Mouse (Mus musculus): ENCODE data around the gene Swi5. TPM values are rescaled to one million over a fixed set of nuclear protein-coding genes. Genes with fewer than 3 reads are reported as not detected.
A peak's percentile ranks its signal among the peaks of the same experiment; 100 is the strongest.

The Swi5 gene
- polyA plus RNA-seq, 1 experiment from 2014 or later, result 385 TPM

GRCm38 (mm10) chr2:32289578-32289977 is 1.7 kb upstream of the Swi5 start:
- Histone ChIP-seq H3K27ac (ENCODE audit: low read depth, low read length) (no peak overlapping the region), H3K27me3 (ENCODE audit: control insufficient read depth, insufficient read depth, low read length) (no peaks in the 10 kb centered on the region), H3K9me3 (ENCODE audit: control insufficient read depth, low read length) (no peaks in the 10 kb centered on the region), H3K4me1 (ENCODE audit: control insufficient read depth, insufficient read depth, low read length) (peaks cover 18% of the 10 kb centered on the region; the same call in 1 of the 2 replicates), H3K4me3 (ENCODE audit: low read depth, low read length) (no peak overlapping the region), H3K9ac (ENCODE audit: low read length) (no peak overlapping the region), H3K4me2 (ENCODE audit: low read depth) (no peak overlapping the region), H3K36me3 (ENCODE audit: control insufficient read depth, insufficient read depth, low read length) (peaks cover 4% of the 10 kb centered on the region)
- ATAC-seq (ENCODE audit: insufficient read depth, low FRiP score, low TSS enrichment) (no peak), DNase-seq (ENCODE audit: low spot score) (no peak)

- Histone ChIP-seq H3K4me3 (ENCODE audit: low read depth, low read length) (peak overlapping the region; percentile 92), H3K9me3 (ENCODE audit: control insufficient read depth, low read length) (no peaks in the 10 kb centered on the region), H3K4me1 (ENCODE audit: control insufficient read depth, insufficient read depth, low read length) (peaks cover 18% of the 10 kb centered on the region; the same call in 1 of the 2 replicates), H3K36me3 (ENCODE audit: control insufficient read depth, insufficient read depth, low read length) (peaks cover 4% of the 10 kb centered on the region), H3K9ac (ENCODE audit: low read length) (peak overlapping the region; percentile 71), H3K4me2 (ENCODE audit: low read depth) (peak overlapping the region; percentile 50), H3K27me3 (ENCODE audit: control insufficient read depth, insufficient read depth, low read length) (no peaks in the 10 kb centered on the region), H3K27ac (ENCODE audit: low read depth, low read length) (no peak overlapping the region)
- peak; percentile 68 for ATAC-seq (ENCODE audit: insufficient read depth, low FRiP score, low TSS enrichment)
- no peak for DNase-seq (ENCODE audit: low spot score)
- 2% methylated on average over 29 of the region's 29 CpGs for WGBS
Measured at GRCm38 (mm10) chr2:32288371-32288931, 576 bp upstream of the Swi5 start.

GRCm38 (mm10) chr2:32287334-32287840 is 488 bp downstream of the Swi5 start, which contains the start of gene Golga2:
Gene Golga2 (plus strand): TSS chr2:32287384.
- peak within 1 kb of the TSS; percentile 92 for H3K4me3 ChIP-seq (ENCODE audit: low read depth, low read length)
- peak within 1 kb of the TSS; percentile 88 for H3K9ac ChIP-seq (ENCODE audit: low read length)
- peaks cover 4% of the 10 kb centered on the region for H3K36me3 ChIP-seq (ENCODE audit: control insufficient read depth, insufficient read depth, low read length)
- peak within 1 kb of the TSS; percentile 94 for H3K4me2 ChIP-seq (ENCODE audit: low read depth)
- H3K9me3 ChIP-seq (ENCODE audit: control insufficient read depth, low read length), result no peaks in the 10 kb centered on the region
- no peaks in the 10 kb centered on the region for H3K27me3 ChIP-seq (ENCODE audit: control insufficient read depth, insufficient read depth, low read length)
- H3K4me1 ChIP-seq (ENCODE audit: control insufficient read depth, insufficient read depth, low read length), result peaks cover 18% of the 10 kb centered on the region; the same call in 1 of the 2 replicates
- DNase-seq (ENCODE audit: low spot score) (no peak), ATAC-seq (ENCODE audit: insufficient read depth, low FRiP score, low TSS enrichment) (peak; percentile 49)
- WGBS, result under 1% methylated on average over 23 of the region's 23 CpGs
- H3K27ac ChIP-seq (ENCODE audit: low read depth, low read length), result no peak within 1 kb of the TSS

GRCm38 (mm10) chr2:32283986-32284385 is 3.9 kb downstream of the Swi5 start:
- no peak overlapping the region for H3K4me2 ChIP-seq (ENCODE audit: low read depth)
- ATAC-seq (ENCODE audit: insufficient read depth, low FRiP score, low TSS enrichment) (no peak), DNase-seq (ENCODE audit: low spot score) (no peak)
- no peaks in the 10 kb centered on the region for H3K9me3 ChIP-seq (ENCODE audit: control insufficient read depth, low read length)
- no peak overlapping the region for H3K27ac ChIP-seq (ENCODE audit: low read depth, low read length)
- H3K4me1 ChIP-seq (ENCODE audit: control insufficient read depth, insufficient read depth, low read length), result peaks cover 13% of the 10 kb centered on the region; the same call in 1 of the 2 replicates
- WGBS, result 91% methylated on average over 3 of the region's 3 CpGs
- no peak overlapping the region for H3K9ac ChIP-seq (ENCODE audit: low read length)
- no peaks in the 10 kb centered on the region for H3K27me3 ChIP-seq (ENCODE audit: control insufficient read depth, insufficient read depth, low read length)
- peaks cover 17% of the 10 kb centered on the region for H3K36me3 ChIP-seq (ENCODE audit: control insufficient read depth, insufficient read depth, low read length)
- H3K4me3 ChIP-seq (ENCODE audit: low read depth, low read length), result no peak overlapping the region

- Histone ChIP-seq H3K9me3 (ENCODE audit: control insufficient read depth, low read length) (no peaks in the 10 kb centered on the region), H3K36me3 (ENCODE audit: control insufficient read depth, insufficient read depth, low read length) (peaks cover 19% of the 10 kb centered on the region), H3K4me2 (ENCODE audit: low read depth) (no peak overlapping the region), H3K9ac (ENCODE audit: low read length) (no peak overlapping the region), H3K27me3 (ENCODE audit: control insufficient read depth, insufficient read depth, low read length) (no peaks in the 10 kb centered on the region), H3K27ac (ENCODE audit: low read depth, low read length) (no peak overlapping the region), H3K4me3 (ENCODE audit: low read depth, low read length) (no peak overlapping the region), H3K4me1 (ENCODE audit: control insufficient read depth, insufficient read depth, low read length) (peaks cover 10% of the 10 kb centered on the region; the same call in 1 of the 2 replicates)
- peak; percentile 44 for DNase-seq (ENCODE audit: low spot score)
- WGBS, result 86% methylated on average over 1 of the region's 1 CpGs
- no peak for ATAC-seq (ENCODE audit: insufficient read depth, low FRiP score, low TSS enrichment)
Measured at GRCm38 (mm10) chr2:32282727-32283126, 5.1 kb downstream of the Swi5 start.

GRCm38 (mm10) chr2:32282289-32282688 is 5.6 kb downstream of the Swi5 start:
- peaks cover 10% of the 10 kb centered on the region; the same call in 1 of the 2 replicates for H3K4me1 ChIP-seq (ENCODE audit: control insufficient read depth, insufficient read depth, low read length)
- 91% methylated on average over 2 of the region's 2 CpGs for WGBS

GRCm38 (mm10) chr2:32275823-32276222 is 12.1 kb downstream of the Swi5 start:
- H3K9ac ChIP-seq (ENCODE audit: low read length), result no peak overlapping the region
- no peak for ATAC-seq (ENCODE audit: insufficient read depth, low FRiP score, low TSS enrichment)
- H3K27me3 ChIP-seq (ENCODE audit: control insufficient read depth, insufficient read depth, low read length), result no peaks in the 10 kb centered on the region
- no peak overlapping the region for H3K4me3 ChIP-seq (ENCODE audit: low read depth, low read length)
- H3K4me2 ChIP-seq (ENCODE audit: low read depth), result no peak overlapping the region
- DNase-seq (ENCODE audit: low spot score), result no peak
- WGBS, result 79% methylated on average over 3 of the region's 3 CpGs
- no peaks in the 10 kb centered on the region for H3K9me3 ChIP-seq (ENCODE audit: control insufficient read depth, low read length)
- H3K4me1 ChIP-seq (ENCODE audit: control insufficient read depth, insufficient read depth, low read length), result no peaks in the 10 kb centered on the region
- H3K36me3 ChIP-seq (ENCODE audit: control insufficient read depth, insufficient read depth, low read length), result peaks cover 14% of the 10 kb centered on the region
- H3K27ac ChIP-seq (ENCODE audit: low read depth, low read length), result no peak overlapping the region

More at GRCm38 (mm10) chr2:32282289-32282688, 5.6 kb downstream of the Swi5 start:
- DNase-seq (ENCODE audit: low spot score) (no peak), ATAC-seq (ENCODE audit: insufficient read depth, low FRiP score, low TSS enrichment) (no peak)
- H3K9ac ChIP-seq (ENCODE audit: low read length), result no peak overlapping the region
- H3K36me3 ChIP-seq (ENCODE audit: control insufficient read depth, insufficient read depth, low read length), result peaks cover 19% of the 10 kb centered on the region
- no peak overlapping the region for H3K4me2 ChIP-seq (ENCODE audit: low read depth)
- H3K27ac ChIP-seq (ENCODE audit: low read depth, low read length), result no peak overlapping the region
- H3K9me3 ChIP-seq (ENCODE audit: control insufficient read depth, low read length), result no peaks in the 10 kb centered on the region
- no peak overlapping the region for H3K4me3 ChIP-seq (ENCODE audit: low read depth, low read length)
- no peaks in the 10 kb centered on the region for H3K27me3 ChIP-seq (ENCODE audit: control insufficient read depth, insufficient read depth, low read length)

GRCm38 (mm10) chr2:32260635-32261034 is 27.2 kb downstream of the Swi5 start:
- no peaks in the 10 kb centered on the region for H3K9me3 ChIP-seq (ENCODE audit: control insufficient read depth, low read length)
- no peaks in the 10 kb centered on the region for H3K27me3 ChIP-seq (ENCODE audit: control insufficient read depth, insufficient read depth, low read length)
- H3K4me3 ChIP-seq (ENCODE audit: low read depth, low read length), result no peak overlapping the region
- H3K4me1 ChIP-seq (ENCODE audit: control insufficient read depth, insufficient read depth, low read length), result peaks cover 6% of the 10 kb centered on the region
- H3K9ac ChIP-seq (ENCODE audit: low read length), result no peak overlapping the region
- ATAC-seq (ENCODE audit: insufficient read depth, low FRiP score, low TSS enrichment) (no peak), DNase-seq (ENCODE audit: low spot score) (peak; percentile 47)
- H3K27ac ChIP-seq (ENCODE audit: low read depth, low read length), result no peak overlapping the region
- WGBS, result 24% methylated on average over 4 of the region's 4 CpGs
- no peak overlapping the region for H3K4me2 ChIP-seq (ENCODE audit: low read depth)
- peaks cover 10% of the 10 kb centered on the region for H3K36me3 ChIP-seq (ENCODE audit: control insufficient read depth, insufficient read depth, low read length)
